Mouse (Mus musculus) midbrain, embryonic 16.5 days (tissue): ENCODE data around the gene Crb3. TPM values are rescaled to one million over a fixed set of nuclear protein-coding genes. Genes with fewer than 3 reads are reported as not detected.

ENCODE experiments used
- ATAC-seq: fragments of 200-750 bp; cut with Nextera tagmentation; 2 replicates; pipeline ENCODE4 v1.8.0; 2017; ENCODE audit warnings: moderate TSS enrichment
- H3K27ac ChIP-seq: fragments of 300-500 bp; sonication (generic); 2 replicates; pipeline ENCODE4 v1.5.1; 2014; ENCODE audit warnings: mild to moderate bottlenecking, low read length, mixed read lengths
- H3K27me3 ChIP-seq: fragments of 300-500 bp; sonication (generic); 2 replicates; pipeline ENCODE4 v1.6.1; 2014; ENCODE audit warnings: low read depth, low read length, mixed read lengths; ENCODE audit not compliant: control insufficient read depth, insufficient read depth
- H3K36me3 ChIP-seq: fragments of 300-500 bp; sonication (generic); 2 replicates; pipeline ENCODE4 v1.6.1; 2014; ENCODE audit warnings: mild to moderate bottlenecking, low read length, moderate library complexity, mixed read lengths; ENCODE audit not compliant: control insufficient read depth, insufficient read depth
- H3K4me1 ChIP-seq: fragments of 300-500 bp; sonication (generic); 2 replicates; pipeline ENCODE4 v1.6.1; 2014; ENCODE audit warnings: mild to moderate bottlenecking, low read length, mixed read lengths; ENCODE audit not compliant: control insufficient read depth, insufficient read depth
- H3K4me2 ChIP-seq: fragments of 300-500 bp; sonication (generic); 2 replicates; pipeline ENCODE4 v1.6.1; 2014; ENCODE audit warnings: mild to moderate bottlenecking, low read length, mixed read lengths
- H3K4me3 ChIP-seq: fragments of 300-500 bp; sonication (generic); 2 replicates; pipeline ENCODE4 v1.5.1; 2014; ENCODE audit warnings: low read depth, mild to moderate bottlenecking, low read length, moderate library complexity, mixed read lengths
- H3K9ac ChIP-seq: fragments of 300-500 bp; sonication (generic); 2 replicates; pipeline ENCODE4 v1.6.1; 2014; ENCODE audit warnings: low read depth, low read length, mixed read lengths
- H3K9me3 ChIP-seq: fragments of 300-500 bp; sonication (generic); replicated peaks from 2 replicates; pipeline ENCODE4 v1.6.1; 2014; ENCODE audit warnings: mild to moderate bottlenecking, low read length, mixed read lengths; ENCODE audit not compliant: control insufficient read depth, poor library complexity, severe bottlenecking
- WGBS: fragments of 180-500 bp; shearing (Covaris S2); extraction: QIAGEN DNeasy Blood & Tissue Kit; methylation state at CpG from one replicate; pipeline ENCODE4 v1.1.7; 2014; 5-methylcytosine and 5-hydroxymethylcytosine counted together
- polyA plus RNA-seq: library from polyadenylated mRNA; unstranded; fragments of >200 nt; fragmentation: Nextera tagmentation; extraction: Ambion mirVana; gene quantifications from 2 replicates; pipeline ENCODE4 v1.2.1, GENCODE M21; 2015

The Crb3 gene
- polyA plus RNA-seq, 1 experiment from 2014 or later, result 3.3 TPM

- Histone ChIP-seq H3K4me3 (peak within 1 kb of the TSS; percentile 91), H3K4me2 (peak within 1 kb of the TSS; percentile 66), H3K9ac (peak within 1 kb of the TSS; percentile 87), H3K9me3 (no peaks in the 10 kb centered on the region), H3K27me3 (peaks cover 26% of the 10 kb centered on the region), H3K4me1 (peaks cover 25% of the 10 kb centered on the region), H3K27ac (peak within 1 kb of the TSS; percentile 85), H3K36me3 (peaks cover 3% of the 10 kb centered on the region; the same call in 1 of the 2 replicates)
- WGBS, result 0% methylated on average over 42 of the region's 45 CpGs
- ATAC-seq, result peak; percentile 89
These were observed 627 bp downstream of the Crb3 start, which contains the start of gene Slc25a23 for GRCm38 (mm10) chr17:57059486-57059977. TSS of gene Slc25a23 (minus strand) at chr17:57059863.

- Histone ChIP-seq H3K27ac (peak overlapping the region; percentile 85), H3K4me1 (peaks cover 25% of the 10 kb centered on the region), H3K9ac (peak overlapping the region; percentile 87; the same call in 1 of the 2 replicates), H3K4me3 (peak overlapping the region; percentile 91), H3K36me3 (no peaks in the 10 kb centered on the region), H3K9me3 (no peaks in the 10 kb centered on the region), H3K27me3 (peaks cover 31% of the 10 kb centered on the region), H3K4me2 (peak overlapping the region; percentile 66)
- 0% methylated on average over 44 of the region's 44 CpGs for WGBS
- ATAC-seq, result peak; percentile 93
These were observed 1.4 kb downstream of the Crb3 start for GRCm38 (mm10) chr17:57060231-57060801.

GRCm38 (mm10) chr17:57061069-57061468 is 2.2 kb downstream of the Crb3 start:
- H3K4me1 ChIP-seq, result peaks cover 25% of the 10 kb centered on the region
- H3K4me2 ChIP-seq, result peak overlapping the region; percentile 66
- ATAC-seq, result no peak
- H3K9ac ChIP-seq, result no peak overlapping the region
- WGBS, result 39% methylated on average over 10 of the region's 10 CpGs
- H3K36me3 ChIP-seq, result no peaks in the 10 kb centered on the region
- H3K27ac ChIP-seq, result no peak overlapping the region
- H3K27me3 ChIP-seq, result peaks cover 31% of the 10 kb centered on the region
- peak overlapping the region; percentile 91 for H3K4me3 ChIP-seq
- no peaks in the 10 kb centered on the region for H3K9me3 ChIP-seq

GRCm38 (mm10) chr17:57062011-57062521 is 3.2 kb downstream of the Crb3 start:
- ATAC-seq, result no peak
- Histone ChIP-seq H3K9me3 (no peaks in the 10 kb centered on the region), H3K36me3 (no peaks in the 10 kb centered on the region), H3K27ac (no peak overlapping the region), H3K4me3 (peak overlapping the region; percentile 37), H3K27me3 (peaks cover 31% of the 10 kb centered on the region), H3K4me1 (peaks cover 25% of the 10 kb centered on the region), H3K4me2 (peak overlapping the region; percentile 62), H3K9ac (peak overlapping the region; percentile 15)
- under 1% methylated on average over 38 of the region's 39 CpGs for WGBS

- Histone ChIP-seq H3K9me3 (no peaks in the 10 kb centered on the region), H3K4me1 (peaks cover 25% of the 10 kb centered on the region), H3K9ac (peak overlapping the region; percentile 15; the same call in 1 of the 2 replicates), H3K27ac (no peak overlapping the region), H3K4me2 (peak overlapping the region; percentile 62), H3K27me3 (peaks cover 31% of the 10 kb centered on the region), H3K4me3 (peak overlapping the region; percentile 37), H3K36me3 (no peaks in the 10 kb centered on the region)
- no peak for ATAC-seq
- 2% methylated on average over 22 of the region's 22 CpGs for WGBS
These were observed 3.6 kb downstream of the Crb3 start for GRCm38 (mm10) chr17:57062548-57062947.

GRCm38 (mm10) chr17:57063031-57063430 is 4.1 kb downstream of the Crb3 start:
- Histone ChIP-seq H3K27ac (no peak overlapping the region), H3K9ac (no peak overlapping the region), H3K9me3 (no peaks in the 10 kb centered on the region), H3K36me3 (no peaks in the 10 kb centered on the region), H3K27me3 (peaks cover 31% of the 10 kb centered on the region), H3K4me2 (no peak overlapping the region), H3K4me3 (no peak overlapping the region), H3K4me1 (peaks cover 22% of the 10 kb centered on the region)
- 14% methylated on average over 8 of the region's 8 CpGs for WGBS
- no peak for ATAC-seq

GRCm38 (mm10) chr17:57066908-57067307 is 8.0 kb downstream of the Crb3 start:
- H3K9me3 ChIP-seq, result no peaks in the 10 kb centered on the region
- WGBS, result 56% methylated on average over 5 of the region's 5 CpGs

GRCm38 (mm10) chr17:57070272-57070671 is 11.4 kb downstream of the Crb3 start:
- Histone ChIP-seq H3K4me3 (peak overlapping the region; percentile 20), H3K36me3 (no peaks in the 10 kb centered on the region), H3K27ac (no peak overlapping the region), H3K9me3 (no peaks in the 10 kb centered on the region), H3K27me3 (no peaks in the 10 kb centered on the region), H3K4me1 (no peaks in the 10 kb centered on the region), H3K9ac (no peak overlapping the region), H3K4me2 (peak overlapping the region; percentile 31)
- 16% methylated on average over 9 of the region's 9 CpGs for WGBS
- ATAC-seq, result no peak

More at GRCm38 (mm10) chr17:57066908-57067307, 8.0 kb downstream of the Crb3 start:
- no peaks in the 10 kb centered on the region for H3K36me3 ChIP-seq
- peaks cover 22% of the 10 kb centered on the region for H3K27me3 ChIP-seq
- ATAC-seq, result no peak
- H3K4me3 ChIP-seq, result no peak overlapping the region
- no peak overlapping the region for H3K4me2 ChIP-seq
- no peak overlapping the region for H3K9ac ChIP-seq
- H3K27ac ChIP-seq, result no peak overlapping the region
- peaks cover 8% of the 10 kb centered on the region; the same call in 1 of the 2 replicates for H3K4me1 ChIP-seq

GRCm38 (mm10) chr17:57070699-57071098 is 11.8 kb downstream of the Crb3 start:
- Histone ChIP-seq H3K9ac (no peak overlapping the region), H3K4me2 (peak overlapping the region; percentile 31), H3K27me3 (no peaks in the 10 kb centered on the region), H3K27ac (no peak overlapping the region), H3K4me3 (peak overlapping the region; percentile 20), H3K4me1 (no peaks in the 10 kb centered on the region), H3K9me3 (no peaks in the 10 kb centered on the region), H3K36me3 (no peaks in the 10 kb centered on the region)
- WGBS, result 3% methylated on average over 11 of the region's 11 CpGs
- 0 out of 2 replicates have a peak, but pooled peaks have one; percentile 5 for ATAC-seq
